Mouse (Mus musculus) MEL (cell line): ENCODE results near the gene Unc93b1. TPM values are rescaled to one million over a fixed set of nuclear protein-coding genes. Genes with fewer than 3 reads are reported as not detected.

Source experiments
- DNase-seq: peaks from one replicate; pipeline ENCODE4 v3.0.0; 2011; ENCODE audit warnings: low read depth, low spot score
- H3K27ac ChIP-seq: 2 replicates; pipeline ENCODE4 v1.5.1; 2012; ENCODE audit warnings: low read depth, mild to moderate bottlenecking, control low read depth, low read length, moderate library complexity; ENCODE audit not compliant: control insufficient read depth
- H3K27me3 ChIP-seq, 2 experiments: fragments of 150-350 bp in 1 of 2; sonication (generic) in 1 of 2; 2 replicates each; pipeline ENCODE4 v1.6.1; 2012; ENCODE audit warnings: low read length in 2 of 2, mild to moderate bottlenecking in 2 of 2, improper control_type of control experiment in 1 of 2, moderate library complexity in 1 of 2; ENCODE audit not compliant: insufficient read depth in 2 of 2, control insufficient read depth in 1 of 2
- H3K36me3 ChIP-seq, 2 experiments: 2 replicates each; pipeline ENCODE4 v1.6.1; 2012 to 2014; ENCODE audit warnings: low read length in 2 of 2, improper control_type of control experiment in 1 of 2, inconsistent platforms in 1 of 2, mild to moderate bottlenecking in 1 of 2; ENCODE audit not compliant: insufficient read depth in 2 of 2, control insufficient read depth in 1 of 2
- H3K4me1 ChIP-seq, 2 experiments: fragments of 150-350 bp in 1 of 2; sonication (generic) in 1 of 2; 2 replicates each; pipeline ENCODE4 v1.6.1; 2012; ENCODE audit warnings: low read length in 2 of 2, improper control_type of control experiment in 1 of 2, mild to moderate bottlenecking in 1 of 2; ENCODE audit not compliant: insufficient read depth in 2 of 2, control insufficient read depth in 1 of 2
- H3K4me3 ChIP-seq, 2 experiments: fragments of 150-350 bp in 1 of 2; sonication (generic) in 1 of 2; 2 replicates each; pipeline ENCODE4 v1.5.1; 2012; ENCODE audit warnings: low read depth in 2 of 2, low read length in 2 of 2, mild to moderate bottlenecking in 2 of 2, moderate library complexity in 2 of 2, control low read depth in 1 of 2, improper control_type of control experiment in 1 of 2; ENCODE audit not compliant: control insufficient read depth in 1 of 2, insufficient read depth in 1 of 2
- H3K79me2 ChIP-seq: 2 replicates; pipeline ENCODE4 v1.6.1; 2012; ENCODE audit warnings: mild to moderate bottlenecking, low read length, moderate library complexity; ENCODE audit not compliant: control insufficient read depth, poor library complexity, insufficient read depth
- H3K9ac ChIP-seq: 2 replicates; pipeline ENCODE4 v1.6.1; 2012; ENCODE audit warnings: low read depth, mild to moderate bottlenecking, control low read depth, low read length, moderate library complexity; ENCODE audit not compliant: control insufficient read depth, poor library complexity, severe bottlenecking
- H3K9me3 ChIP-seq: fragments of 150-350 bp; sonication (generic); replicated peaks from 2 replicates; pipeline ENCODE4 v1.6.1; 2012; ENCODE audit warnings: mild to moderate bottlenecking, low read length, improper control_type of control experiment, moderate library complexity; ENCODE audit not compliant: insufficient read depth
- CHD2 ChIP-seq: IDR thresholded peaks from 2 replicates; pipeline ENCODE4 v1.6.1; 2011; ENCODE audit warnings: low read length, improper control_type of control experiment
- EP300 ChIP-seq, 2 experiments: IDR thresholded peaks; 2 replicates each; pipeline ENCODE4 v1.6.1; 2011; ENCODE audit warnings: improper control_type of control experiment in 2 of 2, low read length in 2 of 2, low read depth in 1 of 2, mild to moderate bottlenecking in 1 of 2
- ETS1 ChIP-seq: IDR thresholded peaks from 2 replicates; pipeline ENCODE4 v1.6.1; 2012; ENCODE audit warnings: low read depth, mild to moderate bottlenecking, inconsistent platforms, low read length, improper control_type of control experiment, moderate library complexity
- HCFC1 ChIP-seq: IDR thresholded peaks from 2 replicates; pipeline ENCODE4 v1.6.1; 2012; ENCODE audit warnings: low read depth, mild to moderate bottlenecking, inconsistent platforms, low read length, improper control_type of control experiment, moderate library complexity
- KAT2A ChIP-seq: conservative IDR thresholded peaks from 2 replicates; pipeline ENCODE4 v1.6.1; 2012; ENCODE audit warnings: low read depth, low read length, improper control_type of control experiment, inconsistent platforms
- MAFK ChIP-seq: IDR thresholded peaks from 2 replicates; pipeline ENCODE4 v1.6.1; 2011; ENCODE audit warnings: low read depth, mild to moderate bottlenecking, low read length, improper control_type of control experiment, borderline replicate concordance
- MYC ChIP-seq: IDR thresholded peaks from 2 replicates; pipeline ENCODE4 v1.6.1; 2011; ENCODE audit warnings: low read depth, mild to moderate bottlenecking, low read length, improper control_type of control experiment, moderate library complexity
- POLR2AphosphoS5 ChIP-seq: IDR thresholded peaks from 2 replicates; pipeline ENCODE4 v1.6.1; 2012; ENCODE audit warnings: low read depth, borderline replicate concordance, mild to moderate bottlenecking, inconsistent platforms, low read length, moderate library complexity, mixed read lengths
- SIN3A ChIP-seq: IDR thresholded peaks from 2 replicates; pipeline ENCODE4 v1.6.1; 2012; ENCODE audit warnings: low read length, improper control_type of control experiment, inconsistent platforms
- SMC3 ChIP-seq: IDR thresholded peaks from 2 replicates; pipeline ENCODE4 v1.6.1; 2011; ENCODE audit warnings: low read depth, low read length, improper control_type of control experiment
- TBP ChIP-seq: IDR thresholded peaks from 2 replicates; pipeline ENCODE4 v1.8.0; 2011; ENCODE audit warnings: low read depth, low read length, improper control_type of control experiment
- TCF12 ChIP-seq: IDR thresholded peaks from 2 replicates; pipeline ENCODE4 v1.6.1; 2014; ENCODE audit warnings: low read depth, mild to moderate bottlenecking, inconsistent platforms, low read length, improper control_type of control experiment, moderate library complexity
- ZKSCAN1 ChIP-seq: IDR thresholded peaks from 2 replicates; pipeline ENCODE4 v1.6.1; 2012; ENCODE audit warnings: low read depth, mild to moderate bottlenecking, inconsistent platforms, low read length, improper control_type of control experiment, moderate library complexity
- polyA plus RNA-seq, 2 experiments: library from polyadenylated mRNA; stranded (reverse) in 1 of 2; unstranded in 1 of 2; fragments of >175 nt in 1 of 2; fragments of >200 nt in 1 of 2; gene quantifications; 2 replicates each; pipeline versions ENCODE4 v1.2.1 to v1.2.4; 2012; ENCODE audit warnings: low replicate concordance in 2 of 2, low read depth in 1 of 2; ENCODE audit not compliant: insufficient read length in 2 of 2, insufficient read depth in 1 of 2, missing spikeins in 1 of 2
- total RNA-seq: library from RNA; depleted of rRNA; stranded (reverse); fragments of 300-350 nt; gene quantifications from 2 replicates; pipeline ENCODE4 v1.2.3, GENCODE M21; 2012

The Unc93b1 gene
- total and polyA plus RNA-seq, 3 experiments: 4.7 to 8.2 TPM; not detected in 1

DNA sequence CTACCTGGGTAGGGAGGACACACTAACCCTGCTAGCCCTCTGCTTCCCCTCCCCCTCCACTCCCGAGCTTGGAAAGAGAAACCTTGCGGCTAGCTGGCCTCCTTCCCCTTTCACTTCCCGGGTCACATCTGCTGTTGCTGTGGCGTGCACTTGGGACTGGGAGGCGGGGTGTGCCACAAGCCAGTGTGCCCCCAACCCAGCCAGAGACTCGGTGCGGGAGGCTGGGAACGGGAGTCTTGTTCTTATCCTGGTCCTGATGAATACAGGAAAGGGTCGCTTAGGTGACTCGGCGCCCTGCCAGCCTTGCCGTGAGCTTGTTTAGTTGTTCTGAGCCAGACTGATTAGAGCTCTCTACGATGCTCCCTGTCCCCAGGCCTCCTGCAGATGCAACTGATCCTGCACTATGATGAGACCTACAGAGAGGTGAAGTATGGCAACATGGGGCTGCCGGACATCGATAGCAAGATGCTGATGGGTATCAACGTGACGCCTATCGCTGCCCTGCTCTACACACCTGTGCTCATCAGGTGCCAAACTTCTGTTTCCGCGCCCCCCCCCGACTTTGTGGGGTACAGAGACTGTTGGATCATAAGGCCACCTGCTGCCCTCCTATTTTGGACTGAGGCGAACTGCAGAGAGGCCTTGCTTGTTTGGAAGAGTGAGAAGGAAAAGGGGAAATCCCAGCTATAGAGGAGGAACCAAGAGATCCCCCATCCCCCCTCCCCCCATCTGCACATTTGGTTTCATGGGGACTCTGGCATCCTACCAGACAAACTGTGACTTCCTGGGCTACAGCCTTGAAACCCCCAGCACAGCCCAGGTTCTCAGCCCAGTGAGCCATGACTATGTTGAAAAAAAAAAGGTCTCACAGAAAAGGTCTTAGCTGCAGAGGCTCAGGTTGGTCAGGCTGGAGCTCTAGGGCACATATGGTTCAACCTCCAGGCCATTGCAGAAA lies 1.2 kb downstream of the Unc93b1 start:
- H3K9me3 ChIP-seq: no peaks in the 10 kb centered on the region
- TF ChIP-seq MYC (0 out of 2 replicates have a peak, but pooled peaks have one; percentile 25), POLR2AphosphoS5 (no peak), EP300 (IDR thresholded peaks at IDR 0.05; ENCODE audit: low read depth in 1 of 2, low read length in 2 of 2) (0 out of 4 replicates have a peak, but pooled peaks of 1 of the 2 experiments have one; percentile 3), SIN3A (peak; percentile 48; the same call in 1 of the 2 replicates), MAFK (no peak), SMC3 (peak; percentile 13; the same call in 1 of the 2 replicates), TBP (no peak), HCFC1 (peak; percentile 62)
- peak overlapping the region; percentile 69 to 83 for H3K4me3 ChIP-seq
- H3K27ac ChIP-seq: no peak overlapping the region
- H3K27me3 ChIP-seq: no peaks in the 10 kb centered on the region; a peak in 1 of 4 replicates
- peak; percentile 72 for DNase-seq
- H3K36me3 ChIP-seq: no peaks in the 10 kb centered on the region; a peak in 1 of 4 replicates
- H3K9ac ChIP-seq: peak overlapping the region; percentile 53
- H3K79me2 ChIP-seq: no peaks in the 10 kb centered on the region; the same call in 1 of the 2 replicates
- peaks cover 0 to 8% of the 10 kb centered on the region in 2 experiments; a peak in 2 of 4 replicates for H3K4me1 ChIP-seq

DNA sequence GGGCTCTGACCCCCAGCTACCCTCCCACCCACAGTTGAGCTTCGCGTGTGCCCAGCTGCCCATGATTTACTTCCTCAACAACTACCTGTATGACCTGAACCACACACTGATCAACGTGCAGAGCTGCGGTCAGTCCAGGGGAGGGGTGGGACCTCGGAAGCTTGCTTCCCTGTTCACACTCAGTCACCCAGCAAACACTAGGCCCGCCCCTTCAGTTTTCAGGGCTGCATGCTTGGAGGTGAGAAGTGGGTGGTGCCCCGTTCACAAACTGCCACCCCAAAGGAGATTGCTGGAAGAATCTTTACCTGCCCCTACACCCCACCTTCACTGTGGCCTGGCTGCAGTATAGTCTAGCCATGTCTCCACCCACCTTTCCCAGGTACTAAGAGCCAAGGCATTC lies 7.3 kb downstream of the Unc93b1 start:
- Histone ChIP-seq H3K9me3 (no peaks in the 10 kb centered on the region), H3K36me3 (peaks cover 0 to 4% of the 10 kb centered on the region in 2 experiments; a peak in 2 of 4 replicates), H3K4me1 (no peaks in the 10 kb centered on the region), H3K4me3 (no peak overlapping the region), H3K9ac (no peak overlapping the region), H3K27ac (no peak overlapping the region), H3K79me2 (no peaks in the 10 kb centered on the region), H3K27me3 (no peaks in the 10 kb centered on the region)
- DNase-seq: no peak
- TF ChIP-seq ZKSCAN1 (no peak), ETS1 (no peak), TCF12 (no peak), KAT2A (no peak), CHD2 (no peak)
